Mouse (Mus musculus) adrenal gland (tissue): ENCODE measurements around the gene Lce1h.

Source experiments
- intact Hi-C: fragments of 180-260 bp; cut with DNase I; formaldehyde crosslinking; loops from one replicate; pipeline ENCODE4 v1.15.1; 2025
- long read RNA-seq, 2 experiments: library from polyadenylated mRNA; unstranded; transcript quantifications; one replicate each; pipeline ENCODE4 v2.0.0; 2020; ENCODE audit warnings: borderline replicate concordance in 1 of 2; ENCODE audit not compliant: insufficient replicate concordance in 1 of 2

The Lce1h gene
- long read RNA-seq, experiment 1: 0 reads
- long read RNA-seq, experiment 2: 0 reads

DNA sequence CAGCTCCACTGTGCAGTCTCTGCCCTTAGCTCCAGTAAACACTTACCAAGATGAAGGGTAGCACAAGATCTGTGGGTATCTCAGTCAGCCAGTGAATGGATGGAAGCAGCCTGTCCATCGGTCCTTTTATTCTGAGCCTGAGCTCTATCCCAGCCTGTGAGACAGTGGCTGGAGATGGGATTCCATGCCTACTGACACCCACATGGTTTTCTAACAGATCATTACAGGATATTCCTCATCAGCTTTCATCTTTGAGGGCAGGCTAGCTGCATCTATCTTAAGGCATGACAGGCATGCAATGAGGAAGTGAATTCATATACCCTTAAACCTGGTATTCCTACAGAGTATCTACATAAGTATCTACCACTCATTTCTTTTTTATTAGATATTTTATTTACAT, at the start of gene Lce1h:
TSS of gene Lce1h (minus strand) at position 101 of the 400 bp plus-strand sequence.
- intact Hi-C loops: no loop called here

DNA sequence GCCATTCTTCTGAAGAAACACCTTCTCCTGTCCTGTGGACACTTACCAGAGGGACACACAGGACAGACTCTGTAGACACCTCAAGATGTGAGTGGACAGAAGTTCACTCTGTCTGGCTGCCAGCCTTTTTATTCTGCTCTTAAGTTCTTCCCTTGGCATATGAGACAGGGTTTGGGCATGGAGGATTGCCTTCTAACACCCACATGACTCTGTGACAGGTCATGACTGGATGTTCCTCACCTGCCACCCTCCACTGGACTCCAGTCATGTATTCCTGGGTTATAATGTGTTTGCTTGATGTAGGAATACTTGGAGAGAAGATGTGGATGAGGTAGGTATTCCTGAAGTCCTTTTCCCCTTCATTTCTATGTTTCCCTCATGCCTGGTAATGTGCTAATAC, 42.9 kb upstream of the Lce1h start, which contains the start of gene Lce1k:
TSS of gene Lce1k (minus strand) at position 101 of the 400 bp plus-strand sequence.
- intact Hi-C loops: no loop called here

DNA sequence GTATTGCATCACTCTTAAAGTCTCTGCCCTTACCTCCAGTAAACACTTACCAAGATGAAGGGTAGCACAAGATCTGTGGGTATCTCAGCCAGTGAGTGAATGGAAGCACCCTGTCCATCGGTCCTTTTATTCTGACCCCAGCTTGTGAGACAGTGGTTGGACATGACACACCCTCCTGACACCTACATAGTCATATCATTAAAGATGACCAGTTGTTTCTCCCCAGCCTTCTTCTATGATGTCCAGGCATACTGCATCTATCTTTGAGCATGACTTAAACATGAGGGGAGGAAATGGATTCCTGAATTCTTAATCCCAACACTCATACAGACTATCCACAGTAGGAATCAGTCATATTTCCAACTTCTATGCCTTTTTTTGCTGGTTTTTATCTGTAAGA, 25.5 kb upstream of the Lce1h start, which contains the start of gene Lce1j:
TSS of gene Lce1j (minus strand) at position 101 of the 400 bp plus-strand sequence.
- intact Hi-C loops: no loop called here

DNA sequence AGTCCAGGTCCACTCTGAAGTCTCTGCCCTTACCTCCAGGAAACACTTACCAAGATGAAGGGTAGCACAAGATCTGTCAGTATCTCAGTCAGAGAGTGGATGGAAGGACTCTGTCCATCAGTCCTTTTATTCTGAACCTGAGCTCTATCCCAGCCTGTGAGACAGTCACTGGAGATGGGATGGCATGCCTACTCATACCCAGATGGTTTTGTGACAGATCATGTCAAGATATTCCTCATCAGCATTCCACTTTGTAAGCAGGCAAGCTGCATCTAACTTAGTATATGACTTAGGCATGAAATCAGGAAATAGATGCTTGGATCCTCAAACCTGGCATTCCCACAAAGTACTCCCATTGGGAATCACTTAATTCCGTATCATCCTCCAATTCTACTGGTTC, 13.9 kb upstream of the Lce1h start, which contains the start of gene Lce1i:
TSS of gene Lce1i (minus strand) at position 101 of the 400 bp plus-strand sequence.
- intact Hi-C loops: no loop called here

DNA sequence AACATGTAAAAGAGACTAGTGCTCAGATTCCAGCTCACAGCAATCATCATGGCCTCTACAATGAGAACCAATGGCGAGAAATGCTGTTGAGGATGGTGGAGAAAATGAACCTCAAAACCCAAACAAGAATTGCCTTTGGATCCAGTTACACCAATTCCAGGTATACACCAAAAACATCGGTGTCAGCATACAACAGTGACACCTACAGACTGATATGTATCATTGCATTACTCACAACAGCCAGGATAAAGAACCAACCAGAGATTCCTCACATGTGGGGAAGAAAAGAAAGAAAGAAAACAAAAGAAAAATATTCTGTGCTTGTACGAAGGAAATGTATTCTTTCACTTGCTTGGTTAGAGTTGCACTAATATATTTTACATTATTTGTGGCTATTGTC, 6.7 kb upstream of the Lce1h start:
- intact Hi-C loops: no loop called here

DNA sequence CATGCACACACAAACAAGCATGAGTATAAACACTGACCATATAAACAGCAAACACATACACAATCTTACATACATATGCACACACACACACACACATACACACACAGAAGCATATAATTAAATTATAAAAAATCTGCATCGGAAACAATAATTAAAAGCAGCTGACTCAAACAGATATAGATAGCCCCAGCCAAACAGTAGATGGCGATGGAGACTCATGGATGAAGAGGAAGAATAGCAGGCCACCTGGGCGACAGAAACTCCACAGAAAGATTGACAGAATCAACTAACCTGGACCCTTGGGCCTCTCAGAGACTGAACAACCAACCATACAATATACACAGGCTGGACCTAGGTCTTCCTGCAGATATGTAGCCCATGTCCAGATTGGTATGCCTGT, 11.7 kb downstream of the Lce1h start:
- intact Hi-C loops: no loop called here

DNA sequence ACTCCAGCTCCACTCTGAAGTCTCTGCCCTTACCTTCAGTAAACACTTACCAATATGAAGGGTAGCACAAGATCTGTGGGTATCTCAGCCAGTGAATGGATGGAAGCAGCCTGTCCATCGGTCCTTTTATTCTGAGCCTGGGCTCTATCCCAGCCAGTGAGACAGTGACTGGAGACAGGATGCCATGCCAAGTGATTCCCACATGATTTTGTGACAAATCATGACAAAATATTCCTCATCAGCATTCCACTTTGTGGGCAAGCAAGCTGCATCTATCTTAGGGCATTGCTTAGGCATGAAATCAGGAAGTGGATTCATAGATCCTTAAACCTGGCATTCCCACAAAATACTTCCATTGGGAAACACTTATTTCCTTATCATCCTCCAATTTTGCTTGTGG, 12.6 kb downstream of the Lce1h start, which contains the start of gene Lce1g:
TSS of gene Lce1g (minus strand) at position 101 of the 400 bp plus-strand sequence.
- intact Hi-C loops: no loop called here

DNA sequence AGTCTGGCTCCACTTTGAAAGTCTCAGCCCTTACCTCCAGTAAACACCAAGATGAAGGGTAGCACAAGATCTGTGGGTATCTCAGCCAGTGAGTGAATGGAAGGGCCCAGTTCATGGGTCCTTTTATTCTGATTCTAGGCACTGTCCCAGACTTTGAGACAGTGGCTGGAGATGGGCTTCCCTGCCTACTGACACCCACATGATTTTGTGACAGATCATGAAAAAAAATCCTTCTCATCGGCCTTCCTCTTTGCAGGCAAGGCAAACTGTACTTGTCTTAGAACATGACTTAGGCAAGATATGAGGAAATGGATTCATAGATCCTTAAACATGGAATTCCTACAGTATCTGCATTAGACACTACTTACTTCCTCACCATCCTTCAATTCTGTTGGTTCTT, 25.9 kb downstream of the Lce1h start, which contains the start of gene Gm38119:
TSS of gene Gm38119 (minus strand) at position 101 of the 400 bp plus-strand sequence.
- intact Hi-C loops: no loop called here

DNA sequence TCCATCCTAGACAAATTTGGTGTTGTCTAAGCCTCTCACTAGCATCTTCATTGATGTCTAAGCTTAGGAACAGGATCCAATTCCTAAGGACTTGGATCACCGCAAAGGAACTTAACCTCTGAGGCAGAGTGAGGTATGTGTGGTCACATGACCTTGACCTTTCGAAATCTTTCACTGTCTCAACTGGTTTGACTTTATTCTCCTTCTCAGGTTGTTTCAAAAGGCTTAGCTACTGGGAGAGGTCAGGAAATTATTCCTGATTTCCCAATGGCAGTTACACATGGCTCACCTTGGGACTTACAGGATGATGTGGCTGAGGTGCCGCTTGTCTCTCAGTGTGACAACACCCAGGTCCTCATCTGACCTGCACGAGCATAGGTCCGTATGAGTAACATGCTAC, 42.2 kb downstream of the Lce1h start:
- intact Hi-C loops: no loop called here

DNA sequence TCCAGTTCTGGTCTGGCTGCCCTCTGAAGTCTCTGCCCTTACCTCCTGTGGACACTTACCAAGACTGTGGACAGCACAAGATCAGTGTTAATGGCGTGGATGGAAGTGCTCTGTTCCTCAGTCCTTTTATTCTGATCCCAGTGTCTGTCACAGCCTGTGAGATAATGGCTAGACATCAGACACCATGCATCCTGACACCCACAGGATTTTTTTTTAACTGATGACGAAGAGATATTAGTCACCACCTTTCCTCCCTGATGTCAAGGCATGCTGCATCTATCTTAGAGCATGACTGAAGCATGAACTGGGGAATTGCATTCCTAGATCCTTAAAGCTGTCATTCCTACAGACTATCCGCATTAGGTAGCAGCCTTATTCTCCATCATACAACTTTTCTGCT, 44.6 kb downstream of the Lce1h start, which contains the start of gene Lce1f:
TSS of gene Lce1f (minus strand) at position 101 of the 400 bp plus-strand sequence.
- intact Hi-C loops: no loop called here

DNA sequence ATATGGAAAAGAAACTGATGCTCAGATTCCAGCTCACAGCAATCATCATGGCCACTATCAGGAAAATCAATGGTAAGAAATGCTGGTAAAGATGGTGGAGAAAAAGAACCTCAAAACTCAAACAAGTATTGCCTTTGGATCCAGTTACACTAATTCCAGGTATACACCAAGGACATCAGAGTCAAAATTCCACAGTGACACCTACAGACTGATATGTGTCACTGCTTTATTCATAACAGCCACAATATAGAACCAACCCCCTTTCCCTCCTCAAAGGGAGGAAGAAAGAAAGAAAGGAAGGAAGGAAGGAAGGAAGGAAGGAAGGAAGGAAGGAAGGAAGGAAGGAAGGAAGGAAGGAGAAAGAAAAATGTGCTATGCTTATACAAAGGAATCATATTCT, 49.7 kb downstream of the Lce1h start:
- intact Hi-C loops: no loop called here
